Mouse (Mus musculus): ENCODE measurements around the gene Fbxo45.

The Fbxo45 gene

GRCm38 (mm10) chr16:32204902-32205301 is 42.1 kb downstream of the Fbxo45 start:
- DNase-seq (ENCODE audit: low read depth, low spot score), result peak; percentile 26

- peak; percentile 69 for DNase-seq (ENCODE audit: low read depth, low spot score)
Measured at GRCm38 (mm10) chr16:32202681-32203080, 44.3 kb downstream of the Fbxo45 start.

GRCm38 (mm10) chr16:32201004-32201325 is 46.0 kb downstream of the Fbxo45 start:
- no peak for DNase-seq (ENCODE audit: low read depth, low spot score)

GRCm38 (mm10) chr16:32200256-32201003 is 46.5 kb downstream of the Fbxo45 start:
- DNase-seq (ENCODE audit: low read depth, low spot score), result no peak

- no peak for DNase-seq (ENCODE audit: low read depth, low spot score)
Measured at GRCm38 (mm10) chr16:32190011-32190441, 56.9 kb downstream of the Fbxo45 start.

GRCm38 (mm10) chr16:32189109-32189508 is 57.8 kb downstream of the Fbxo45 start:
- no peak for DNase-seq (ENCODE audit: low read depth, low spot score)

- DNase-seq (ENCODE audit: low read depth, low spot score), result no peak
Measured at GRCm38 (mm10) chr16:32186056-32186455, 60.9 kb downstream of the Fbxo45 start.

Data from ES-CJ7 (cell line).